Mouse (Mus musculus): ENCODE results near the gene Erp44.

Erp44 gene

GRCm38 (mm10) chr4:48279498-48280134 is at the start of gene Erp44, which contains the start of gene Invs:
Gene Erp44, minus strand, starts transcription at chr4:48279558.
Gene Invs, plus strand, starts transcription at chr4:48279760.
- DNase-seq: peak; percentile 99

GRCm38 (mm10) chr4:48328042-48328441 is 48.7 kb upstream of the Erp44 start:
- DNase-seq: no peak

- DNase-seq: no peak
Observed at GRCm38 (mm10) chr4:48327192-48327591, 47.8 kb upstream of the Erp44 start.

DNA sequence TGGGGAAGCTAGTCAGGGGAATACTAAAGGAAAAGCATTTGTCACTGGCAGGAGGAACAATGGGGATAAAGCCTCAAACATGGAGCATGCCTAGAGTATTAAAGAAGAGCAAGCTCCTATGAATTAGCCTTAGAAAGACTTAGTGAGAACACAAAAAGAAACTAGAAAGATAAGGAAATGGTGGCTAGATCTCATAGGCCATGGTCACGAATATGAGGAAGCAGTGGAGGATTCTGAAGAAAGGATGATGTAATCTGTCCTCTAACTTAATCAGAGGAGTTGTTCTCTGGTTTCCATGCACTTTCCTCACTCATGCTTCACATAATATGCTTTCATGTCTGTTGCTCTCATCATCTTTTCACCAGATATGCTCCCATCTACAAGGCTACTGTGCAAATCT is 42.7 kb upstream of the Erp44 start:
- no peak for DNase-seq

DNA sequence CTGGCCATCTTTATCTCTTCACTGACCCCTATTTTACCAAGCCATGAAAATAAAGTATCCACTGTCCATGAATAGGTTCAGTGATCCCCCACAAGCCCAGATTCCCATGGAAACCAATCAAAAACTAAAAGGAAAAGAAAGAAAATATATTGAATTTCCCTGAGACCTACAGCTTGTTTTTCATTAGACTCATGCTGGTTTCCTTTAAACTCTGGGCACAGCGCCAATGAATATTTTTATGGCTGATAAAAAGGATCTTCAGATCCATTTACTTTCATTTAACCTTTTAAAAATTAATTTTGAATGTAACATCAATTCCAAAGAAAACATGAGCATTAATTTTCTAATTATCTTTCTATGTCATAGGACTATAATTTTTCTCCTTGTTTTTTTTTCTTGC is 41.9 kb upstream of the Erp44 start:
- no peak for DNase-seq

DNA sequence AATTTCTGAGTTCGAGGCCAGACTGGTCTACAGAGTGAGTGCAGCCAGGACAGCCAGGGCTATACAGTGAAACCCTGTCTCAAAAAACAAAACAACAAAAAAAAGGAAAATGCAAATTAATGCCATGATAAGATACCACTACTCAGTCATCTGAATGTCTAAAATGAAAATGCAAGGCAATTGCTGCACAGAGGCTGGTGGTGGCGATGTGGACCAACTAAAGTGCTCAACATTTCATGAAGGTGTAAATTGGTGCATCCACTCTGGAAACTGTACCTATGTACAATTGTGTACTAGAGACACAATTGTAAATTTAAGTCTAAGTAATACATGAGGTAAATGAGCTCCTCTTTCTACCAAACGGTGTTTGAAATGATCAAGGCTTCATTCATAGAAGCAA is 36.7 kb upstream of the Erp44 start:
- no peak for DNase-seq

DNA sequence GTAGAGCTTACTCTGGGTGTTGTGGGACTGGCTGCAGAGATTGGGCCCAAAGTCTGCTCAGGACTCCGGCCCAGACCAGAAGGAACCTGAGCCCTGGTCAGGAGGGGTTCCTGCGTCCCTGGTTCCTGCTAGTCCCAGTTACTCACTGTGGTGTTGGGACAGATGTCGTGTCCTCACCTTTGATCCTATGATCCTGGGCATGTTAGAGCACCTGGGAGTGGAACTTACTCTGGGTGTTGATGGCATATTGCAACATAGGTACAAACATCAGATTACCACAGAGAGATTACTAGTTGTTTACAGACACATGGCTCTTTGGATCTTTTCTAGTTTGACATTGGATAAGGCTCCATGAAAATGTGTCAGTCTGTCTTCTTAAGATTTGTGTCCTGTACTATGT is 35.5 kb upstream of the Erp44 start:
- DNase-seq: no peak

GRCm38 (mm10) chr4:48287086-48287757 is 7.9 kb upstream of the Erp44 start:
- no peak for DNase-seq

DNA sequence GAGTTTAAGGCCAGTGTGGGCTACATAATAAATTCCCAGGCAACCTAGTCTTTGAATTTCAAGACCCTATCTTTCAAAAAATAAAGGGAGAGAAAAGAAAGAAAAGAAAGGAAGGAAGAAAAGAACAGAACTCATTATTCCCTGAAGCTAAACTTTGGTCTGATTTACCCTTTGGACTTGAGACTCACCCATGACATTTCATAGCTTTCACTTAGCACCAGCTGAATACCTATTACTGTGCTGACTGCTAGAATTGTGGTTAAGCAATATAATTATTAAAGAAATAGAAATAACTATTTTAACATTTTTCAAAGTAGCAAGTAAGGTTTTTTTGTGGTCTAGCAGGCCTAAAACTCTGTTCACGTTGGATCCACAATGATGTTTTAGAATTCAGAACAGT is 1.8 kb upstream of the Erp44 start:
- no peak for DNase-seq

DNA sequence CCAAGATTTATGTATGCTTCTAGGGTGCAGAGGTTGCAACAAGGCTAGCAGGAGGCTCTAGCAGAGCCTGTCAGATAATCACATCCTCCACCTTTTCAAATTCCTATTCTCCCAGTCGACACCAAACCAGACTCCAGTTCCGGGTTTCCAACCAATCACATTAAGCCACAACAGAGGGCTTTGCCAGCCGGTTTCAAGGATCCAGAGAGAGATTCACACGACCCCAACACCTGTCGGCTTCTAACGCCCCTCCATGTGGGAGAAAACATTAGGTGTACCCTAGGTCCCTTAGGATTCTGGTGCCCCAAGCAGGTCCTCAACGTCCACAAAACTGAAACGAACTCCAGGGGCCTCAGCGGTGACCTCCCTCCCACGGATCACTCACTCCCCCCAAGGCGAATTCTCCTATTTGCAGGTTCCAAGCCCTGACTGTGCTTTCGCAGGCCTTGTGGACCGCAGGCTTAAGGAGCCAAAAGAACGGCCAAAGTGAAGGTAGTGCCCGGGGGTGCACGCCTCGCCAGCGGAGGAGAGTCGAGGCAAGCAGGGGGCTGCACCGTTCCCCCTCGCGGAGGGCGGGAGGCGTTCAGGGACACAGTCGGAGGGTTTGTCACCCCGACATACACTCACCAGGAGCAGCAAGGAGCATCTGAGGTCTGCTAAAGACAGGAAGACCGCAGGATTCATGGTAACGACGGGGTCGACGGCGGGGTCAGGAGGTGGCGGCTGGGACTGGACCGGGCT is 431 bp downstream of the Erp44 start:
- peak; percentile 34 for DNase-seq

DNA sequence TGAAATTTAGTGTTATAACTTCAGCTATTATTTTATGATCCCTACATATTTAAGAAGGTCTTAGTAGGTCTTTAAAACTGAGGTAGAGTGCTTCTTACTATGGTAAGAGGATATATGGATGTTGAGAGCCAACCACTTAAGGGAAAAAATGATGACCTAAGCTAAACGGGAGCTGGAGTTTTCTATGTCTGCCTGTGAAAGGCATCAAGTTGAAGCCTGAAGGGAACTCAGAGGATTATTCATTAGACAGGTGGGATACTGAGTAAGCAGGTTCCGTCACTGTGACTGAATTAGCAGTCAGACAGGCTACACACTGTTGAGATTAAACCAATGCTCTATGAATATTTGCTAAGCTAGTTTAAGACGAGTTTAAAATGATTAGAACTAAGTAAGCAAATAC is 2.3 kb downstream of the Erp44 start:
- DNase-seq: no peak

DNA sequence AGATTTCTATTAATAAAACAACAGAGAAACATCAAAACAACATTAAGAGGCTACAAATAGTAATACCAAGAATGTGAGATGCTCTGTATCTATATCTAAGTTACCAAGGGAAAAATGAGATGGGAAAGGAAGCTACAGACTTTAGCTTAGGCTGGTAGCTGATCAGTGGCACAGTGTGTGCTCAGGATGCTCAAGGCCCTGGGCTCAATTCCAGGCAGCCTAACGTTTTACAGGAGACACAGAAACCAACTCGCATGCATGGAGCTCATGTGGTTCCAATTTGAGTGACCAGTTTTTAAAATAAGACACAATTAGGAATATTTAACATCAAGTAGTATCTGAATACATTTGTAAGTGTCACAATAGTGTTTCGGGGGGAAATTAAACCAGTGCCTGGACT is 3.6 kb downstream of the Erp44 start:
- DNase-seq: no peak

GRCm38 (mm10) chr4:48273119-48273829 is 6.1 kb downstream of the Erp44 start:
- DNase-seq: no peak

- DNase-seq: no peak
Observed at GRCm38 (mm10) chr4:48271838-48272237, 7.5 kb downstream of the Erp44 start.

- no peak for DNase-seq
Observed at GRCm38 (mm10) chr4:48270532-48270931, 8.8 kb downstream of the Erp44 start.

DNA sequence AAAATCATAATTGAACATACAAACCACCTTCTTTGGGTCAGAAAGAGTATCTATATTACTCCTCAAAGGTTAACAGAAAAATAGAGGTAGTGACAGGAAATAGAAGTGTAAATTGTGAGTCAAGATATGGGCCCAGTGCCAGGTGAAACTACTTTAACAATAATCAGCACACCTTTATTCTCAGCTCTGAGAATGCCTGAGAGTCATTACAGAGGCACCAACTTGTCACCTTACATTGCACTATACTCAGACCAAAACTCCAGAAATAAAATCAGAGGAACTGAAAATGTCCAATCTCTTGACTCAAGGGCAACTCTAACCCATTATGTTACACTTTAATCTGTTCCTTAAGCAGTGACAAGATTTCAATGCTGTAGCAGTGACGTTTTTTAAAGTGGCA is 11.2 kb downstream of the Erp44 start:
- peak; percentile 6 for DNase-seq

GRCm38 (mm10) chr4:48267683-48268082 is 11.7 kb downstream of the Erp44 start:
- no peak for DNase-seq

- DNase-seq: no peak
Observed at GRCm38 (mm10) chr4:48258045-48258444, 21.3 kb downstream of the Erp44 start.

DNA sequence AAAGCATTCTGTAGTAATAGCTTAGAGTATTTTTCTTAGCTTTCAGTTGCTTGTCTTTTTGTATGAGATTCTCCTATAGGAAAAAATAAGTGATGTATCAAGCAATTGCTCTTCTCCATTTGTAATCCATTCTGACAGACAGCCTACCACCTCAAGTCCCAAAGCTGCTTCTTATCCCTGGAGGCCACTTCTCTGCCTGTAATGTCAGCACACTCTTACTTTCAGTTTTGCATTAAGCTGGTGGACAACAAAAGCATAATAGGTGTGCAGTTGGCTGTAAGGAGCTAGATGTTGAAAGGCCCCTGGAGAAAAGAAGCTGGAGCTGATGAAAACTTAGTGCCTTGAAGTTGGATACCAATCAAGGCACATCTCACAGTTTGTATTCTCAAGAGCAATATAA is 26.1 kb downstream of the Erp44 start:
- peak; percentile 6 for DNase-seq

GRCm38 (mm10) chr4:48244280-48244679 is 35.1 kb downstream of the Erp44 start:
- no peak for DNase-seq

DNA sequence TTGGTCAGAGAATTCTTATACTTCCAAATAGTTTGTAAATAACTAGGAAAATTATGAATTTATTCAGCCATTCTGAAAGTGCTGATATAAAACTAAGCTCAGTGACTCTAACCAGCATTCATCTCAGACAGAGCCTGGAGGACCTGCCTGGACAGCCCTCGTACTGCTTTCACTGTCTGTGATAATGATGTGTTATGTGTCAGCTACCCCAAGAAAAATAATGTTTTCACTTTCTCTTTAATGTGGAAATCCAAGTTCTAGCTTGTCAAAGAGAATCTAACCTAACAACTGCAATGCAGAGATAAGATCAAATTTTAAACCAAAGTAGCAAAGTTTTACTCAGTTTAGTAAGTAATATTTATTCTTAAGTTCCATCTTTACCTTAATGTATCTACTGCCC is 35.6 kb downstream of the Erp44 start:
- DNase-seq: no peak

- no peak for DNase-seq
Observed at GRCm38 (mm10) chr4:48242482-48242881, 36.9 kb downstream of the Erp44 start.

- peak; percentile 54 for DNase-seq
Observed at GRCm38 (mm10) chr4:48239046-48239445, 40.3 kb downstream of the Erp44 start.

Data from lung, postnatal 36 days (tissue).